Mouse (Mus musculus): ENCODE results near the gene Thnsl2. TPM values are rescaled to one million over a fixed set of nuclear protein-coding genes. Genes with fewer than 3 reads are reported as not detected.

Gene Thnsl2
- polyA plus RNA-seq, 1 experiment from 2014 or later = 7.5 TPM

DNA sequence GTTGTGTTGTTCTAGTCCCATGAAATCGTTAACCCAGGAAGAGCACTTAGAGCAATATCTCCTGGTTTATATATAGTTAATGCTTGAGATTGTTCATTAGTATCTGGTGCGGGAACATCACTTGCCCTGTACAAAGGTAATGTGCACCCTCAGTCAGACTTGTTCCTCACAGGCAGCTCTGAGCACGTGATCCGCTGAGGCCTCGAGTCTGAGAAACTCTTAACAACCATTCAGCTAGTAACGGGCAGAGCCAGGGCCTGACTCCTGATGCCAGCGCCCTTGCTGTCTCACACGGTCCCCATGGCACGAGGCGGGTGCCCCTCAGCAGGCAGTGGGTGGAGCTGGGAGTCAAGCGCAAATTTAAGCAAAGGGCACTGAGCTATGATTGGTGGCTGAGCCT is 10.7 kb downstream of the Thnsl2 start:
- no peak for ATAC-seq (ENCODE audit: insufficient read depth)
- DNase-seq = no peak
- Histone ChIP-seq H3K27ac (ENCODE audit: low read depth) (no peak overlapping the region), H3K36me3 (ENCODE audit: insufficient read depth) (no peaks in the 10 kb centered on the region), H3K27me3 (ENCODE audit: insufficient read depth, low read length) (no peaks in the 10 kb centered on the region), H3K4me1 (ENCODE audit: insufficient read depth) (no peaks in the 10 kb centered on the region), H3K4me2 (no peak overlapping the region), H3K9ac (no peak overlapping the region), H3K9me3 (ENCODE audit: low read depth, low read length) (no peaks in the 10 kb centered on the region), H3K4me3 (ENCODE audit: low read depth, low read length) (no peak overlapping the region)
- 74% methylated on average over 11 of the region's 11 CpGs for WGBS
- no peak for TF ChIP-seq CTCF (IDR thresholded peaks at IDR 0.05; ENCODE audit: low read depth)

DNA sequence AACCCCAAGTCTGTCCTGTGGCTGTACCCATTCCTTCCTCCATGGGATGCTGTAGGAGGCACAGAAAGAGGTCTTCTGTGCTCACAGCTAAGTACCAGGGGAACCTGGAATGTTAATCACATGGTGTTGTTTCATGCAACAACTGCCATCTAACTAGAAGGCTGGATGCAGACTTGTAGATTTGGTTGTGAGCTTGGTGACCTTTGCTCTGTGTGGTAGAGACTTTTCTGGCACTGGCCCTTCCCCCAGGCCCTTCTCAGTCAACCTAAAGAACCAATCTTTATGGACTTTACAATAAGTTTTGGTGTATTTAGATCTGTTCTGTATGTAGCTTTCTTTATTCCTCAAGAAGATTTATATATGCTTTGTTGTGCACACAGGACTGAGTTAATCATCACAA is 13.2 kb downstream of the Thnsl2 start:
- Histone ChIP-seq H3K9ac (no peak overlapping the region), H3K27ac (ENCODE audit: low read depth) (no peak overlapping the region), H3K4me3 (ENCODE audit: low read depth, low read length) (no peak overlapping the region), H3K36me3 (ENCODE audit: insufficient read depth) (no peaks in the 10 kb centered on the region), H3K4me2 (no peak overlapping the region), H3K9me3 (ENCODE audit: low read depth, low read length) (no peaks in the 10 kb centered on the region), H3K27me3 (ENCODE audit: insufficient read depth, low read length) (no peaks in the 10 kb centered on the region), H3K4me1 (ENCODE audit: insufficient read depth) (no peaks in the 10 kb centered on the region)
- ATAC-seq (ENCODE audit: insufficient read depth) = no peak
- no peak for TF ChIP-seq CTCF (IDR thresholded peaks at IDR 0.05; ENCODE audit: low read depth)
- DNase-seq = no peak

DNA sequence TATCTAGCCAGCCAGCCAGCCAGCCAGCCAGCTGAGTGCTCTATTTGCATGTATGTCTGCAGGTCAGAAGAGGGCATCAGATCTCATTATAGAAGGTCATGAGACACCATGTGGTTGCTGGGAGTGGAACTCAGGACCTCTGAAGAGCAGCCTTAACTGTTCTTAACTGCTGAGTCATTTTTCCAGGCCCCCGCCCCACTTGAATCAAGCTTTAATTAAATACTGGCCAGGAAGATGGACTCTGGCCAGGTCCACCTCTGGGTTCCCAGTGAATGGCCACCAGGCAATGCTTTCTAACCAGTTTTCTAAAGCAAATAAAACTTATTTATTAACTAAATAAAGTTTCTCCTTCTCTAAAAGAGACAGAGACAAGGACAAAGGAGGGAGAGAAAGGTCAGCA is 14.0 kb downstream of the Thnsl2 start:
- H3K27me3 ChIP-seq (ENCODE audit: insufficient read depth, low read length) = no peaks in the 10 kb centered on the region
- no peak for ATAC-seq (ENCODE audit: insufficient read depth)
- no peak overlapping the region for H3K9ac ChIP-seq
- H3K27ac ChIP-seq (ENCODE audit: low read depth) = no peak overlapping the region
- no peak overlapping the region for H3K4me3 ChIP-seq (ENCODE audit: low read depth, low read length)
- 78% methylated on average over 1 of the region's 1 CpGs for WGBS
- no peaks in the 10 kb centered on the region for H3K9me3 ChIP-seq (ENCODE audit: low read depth, low read length)
- H3K4me2 ChIP-seq = no peak overlapping the region
- H3K4me1 ChIP-seq (ENCODE audit: insufficient read depth) = no peaks in the 10 kb centered on the region
- no peak for TF ChIP-seq CTCF (IDR thresholded peaks at IDR 0.05; ENCODE audit: low read depth)
- no peaks in the 10 kb centered on the region for H3K36me3 ChIP-seq (ENCODE audit: insufficient read depth)
- DNase-seq = no peak

DNA sequence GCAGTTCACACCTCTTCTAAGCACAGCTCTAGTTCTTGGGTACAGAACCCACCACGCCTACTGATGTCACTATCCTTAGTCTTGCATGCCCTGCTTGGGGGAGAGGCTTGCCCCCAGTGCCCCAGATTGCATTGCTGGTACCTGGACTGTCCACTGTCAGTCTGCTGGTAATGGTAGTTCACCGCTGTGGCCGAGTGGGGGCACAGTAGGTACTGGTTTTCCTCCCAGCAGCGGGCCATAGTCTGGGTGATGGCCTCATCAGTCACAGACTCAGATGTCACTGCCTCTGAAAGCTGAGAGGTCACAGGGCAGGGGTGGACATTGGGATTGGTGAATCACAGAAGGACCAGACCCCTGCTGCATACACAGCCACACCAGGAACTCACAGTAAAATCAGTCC is 15.2 kb downstream of the Thnsl2 start:
- Histone ChIP-seq H3K27ac (ENCODE audit: low read depth) (no peak overlapping the region), H3K9ac (no peak overlapping the region), H3K4me3 (ENCODE audit: low read depth, low read length) (no peak overlapping the region), H3K9me3 (ENCODE audit: low read depth, low read length) (no peaks in the 10 kb centered on the region), H3K27me3 (ENCODE audit: insufficient read depth, low read length) (no peaks in the 10 kb centered on the region), H3K4me2 (no peak overlapping the region), H3K36me3 (ENCODE audit: insufficient read depth) (no peaks in the 10 kb centered on the region), H3K4me1 (ENCODE audit: insufficient read depth) (no peaks in the 10 kb centered on the region)
- 40% methylated on average over 4 of the region's 4 CpGs for WGBS
- DNase-seq (no peak), ATAC-seq (ENCODE audit: insufficient read depth) (no peak)
- TF ChIP-seq CTCF (IDR thresholded peaks at IDR 0.05; ENCODE audit: low read depth) = peak; percentile 23; the same call in 1 of the 2 replicates

GRCm38 (mm10) chr6:71126290-71126689 is 17.9 kb downstream of the Thnsl2 start:
- Histone ChIP-seq H3K36me3 (ENCODE audit: insufficient read depth) (no peaks in the 10 kb centered on the region), H3K9ac (no peak overlapping the region), H3K4me2 (no peak overlapping the region), H3K27me3 (ENCODE audit: insufficient read depth, low read length) (no peaks in the 10 kb centered on the region), H3K4me1 (ENCODE audit: insufficient read depth) (no peaks in the 10 kb centered on the region), H3K9me3 (ENCODE audit: low read depth, low read length) (no peaks in the 10 kb centered on the region), H3K4me3 (ENCODE audit: low read depth, low read length) (no peak overlapping the region), H3K27ac (ENCODE audit: low read depth) (no peak overlapping the region)
- WGBS = 63% methylated on average over 3 of the region's 3 CpGs
- no peak for DNase-seq
- ATAC-seq (ENCODE audit: insufficient read depth) = no peak
- TF ChIP-seq CTCF (IDR thresholded peaks at IDR 0.05; ENCODE audit: low read depth) = no peak

- Histone ChIP-seq H3K9me3 (ENCODE audit: low read depth, low read length) (no peaks in the 10 kb centered on the region), H3K27ac (ENCODE audit: low read depth) (no peak overlapping the region), H3K9ac (no peak overlapping the region), H3K4me2 (no peak overlapping the region), H3K4me3 (ENCODE audit: low read depth, low read length) (no peak overlapping the region), H3K27me3 (ENCODE audit: insufficient read depth, low read length) (no peaks in the 10 kb centered on the region), H3K4me1 (ENCODE audit: insufficient read depth) (no peaks in the 10 kb centered on the region), H3K36me3 (ENCODE audit: insufficient read depth) (no peaks in the 10 kb centered on the region)
- ATAC-seq (ENCODE audit: insufficient read depth) = peak; percentile 66
- 2% methylated on average over 3 of the region's 3 CpGs for WGBS
- peak; percentile 89 for TF ChIP-seq CTCF (IDR thresholded peaks at IDR 0.05; ENCODE audit: low read depth)
- peak; percentile 89 for DNase-seq
Measured at GRCm38 (mm10) chr6:71125043-71125893, 19.0 kb downstream of the Thnsl2 start.

DNA sequence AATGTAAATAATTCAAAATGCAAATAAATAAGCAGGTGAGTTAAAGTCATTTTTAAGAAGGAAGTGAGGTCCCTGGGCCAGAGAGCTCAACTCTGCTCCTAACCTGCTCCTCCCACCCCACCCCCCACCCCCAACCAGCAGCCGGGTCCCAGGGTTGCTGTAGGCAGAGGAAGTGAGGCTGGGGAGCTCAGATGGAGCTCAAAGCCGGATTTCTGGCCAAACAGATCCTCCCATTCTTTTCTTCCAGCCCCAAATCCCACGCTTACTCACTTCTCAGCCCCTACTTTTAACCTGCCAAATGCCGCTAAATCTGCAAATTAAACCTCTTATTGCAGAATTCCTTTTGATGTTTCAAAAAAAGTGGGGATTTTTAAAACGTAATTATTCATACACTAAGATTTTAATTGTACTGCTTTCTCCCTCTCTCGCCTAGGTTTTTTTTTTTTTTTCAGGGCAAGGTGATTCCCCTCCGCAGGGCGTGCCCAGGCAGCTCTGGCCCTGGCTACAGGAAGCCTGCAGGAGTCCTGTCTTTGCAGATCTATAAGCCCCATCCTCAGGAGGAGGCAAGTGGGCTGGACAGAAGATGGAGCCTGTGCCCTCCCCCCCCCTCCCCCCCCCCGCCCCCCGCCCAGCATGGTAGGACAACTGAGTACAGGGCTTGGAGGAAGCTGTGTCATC is 24.5 kb downstream of the Thnsl2 start:
- DNase-seq (peak; percentile 3), ATAC-seq (ENCODE audit: insufficient read depth) (peak; percentile 47; the same call in 1 of the 2 replicates)
- Histone ChIP-seq H3K9ac (no peak overlapping the region), H3K9me3 (ENCODE audit: low read depth, low read length) (no peaks in the 10 kb centered on the region), H3K4me3 (ENCODE audit: low read depth, low read length) (no peak overlapping the region), H3K27me3 (ENCODE audit: insufficient read depth, low read length) (no peaks in the 10 kb centered on the region), H3K4me2 (no peak overlapping the region), H3K36me3 (ENCODE audit: insufficient read depth) (no peaks in the 10 kb centered on the region), H3K4me1 (ENCODE audit: insufficient read depth) (no peaks in the 10 kb centered on the region), H3K27ac (ENCODE audit: low read depth) (no peak overlapping the region)
- 17% methylated on average over 8 of the region's 10 CpGs for WGBS
- TF ChIP-seq CTCF (IDR thresholded peaks at IDR 0.05; ENCODE audit: low read depth) = no peak

All from lung, embryonic 14.5 days (tissue).